26 mouse cellular contexts compared by ENCODE assay signal in genomic region chr1:172071556-172071955, GRCm38 (mm10). TPM values are rescaled to one million over a fixed set of nuclear protein-coding genes. Genes with fewer than 3 reads are reported as not detected.
DNase-seq lines count a peak whose midpoint lies in the region; ATAC-seq and TF ChIP-seq lines count a peak whose summit lies in the region.
"Had no signal": no experiment of that assay in that cellular context is flagged by ENCODE, and none has a peak within 500 bp of the region (broad histone marks: within the 10 kb centered on the region; RNA-seq: fewer than 3 reads in every experiment).

No protein-coding gene starts in this region.

- ATAC-seq in hindbrain, embryonic 11.5 days (ENCODE audit: low FRiP score): peak; percentile 56; the same call in 1 of the 2 replicates
- ATAC-seq in hindbrain, embryonic 14.5 days (ENCODE audit: low FRiP score): no peak
- ATAC-seq in stomach, embryonic 14.5 days (ENCODE audit: insufficient number of reproducible peaks, insufficient read depth, low FRiP score, low read depth): 0 out of 2 replicates have a peak, but pooled peaks have one; percentile 15
- ATAC-seq in stomach, postnatal 0 days (ENCODE audit: low FRiP score, low TSS enrichment): no peak
- ATAC-seq: intestine, embryonic 16.5 days; liver, postnatal 0 days had no signal

- H3K27ac ChIP-seq in hindbrain, embryonic 11.5 days (ENCODE audit: low read depth, low read length): peak overlapping the region; percentile 36; the same call in 1 of the 2 replicates
- no peak overlapping the region for H3K27ac ChIP-seq in hindbrain, embryonic 14.5 days
- no peak overlapping the region for H3K27ac ChIP-seq in stomach, embryonic 14.5 days (ENCODE audit: low read length)
- no peak overlapping the region for H3K27ac ChIP-seq in stomach, postnatal 0 days (replicated peaks)
- H3K27ac ChIP-seq: heart, adult 2 months; kidney, embryonic 15.5 days; limb, embryonic 10.5 days had no signal

- no peaks in the 10 kb centered on the region for H3K9me3 ChIP-seq in hindbrain, embryonic 11.5 days (ENCODE audit: control insufficient read depth, low read length)
- no peaks in the 10 kb centered on the region for H3K9me3 ChIP-seq in hindbrain, embryonic 14.5 days (ENCODE audit: control insufficient read depth, low read length)
- no peaks in the 10 kb centered on the region for H3K9me3 ChIP-seq in stomach, embryonic 14.5 days (ENCODE audit: control insufficient read depth, low read depth, low read length)
- no peaks in the 10 kb centered on the region for H3K9me3 ChIP-seq in stomach, postnatal 0 days (ENCODE audit: control insufficient read depth, low read length)
- H3K9me3 ChIP-seq: kidney, embryonic 15.5 days; limb, embryonic 10.5 days had no signal

- 56% methylated on average over 4 of the region's 4 CpGs for WGBS in hindbrain, embryonic 11.5 days
- WGBS in hindbrain, embryonic 14.5 days: 40% methylated on average over 4 of the region's 4 CpGs
- WGBS in stomach, embryonic 14.5 days: 82% methylated on average over 4 of the region's 4 CpGs
- WGBS in stomach, postnatal 0 days: 78% methylated on average over 4 of the region's 4 CpGs

- TF ChIP-seq EP300 in stomach, postnatal 0 days (optimal IDR thresholded peaks at IDR 0.05): no peak

- no peak overlapping the region for H3K9ac ChIP-seq in hindbrain, embryonic 11.5 days (ENCODE audit: low read depth, low read length)
- no peak overlapping the region for H3K9ac ChIP-seq in hindbrain, embryonic 14.5 days
- H3K9ac ChIP-seq in stomach, embryonic 14.5 days (replicated peaks; ENCODE audit: low read depth, low read length): no peak overlapping the region
- no peak overlapping the region for H3K9ac ChIP-seq in stomach, postnatal 0 days (ENCODE audit: low read length)
- H3K9ac ChIP-seq: kidney, embryonic 15.5 days; liver, postnatal 0 days had no signal

- H3K27me3 ChIP-seq in hindbrain, embryonic 11.5 days (ENCODE audit: control insufficient read depth, insufficient read depth, low read length): no peaks in the 10 kb centered on the region
- no peaks in the 10 kb centered on the region for H3K27me3 ChIP-seq in hindbrain, embryonic 14.5 days (ENCODE audit: control insufficient read depth, insufficient read depth, low read length)
- no peaks in the 10 kb centered on the region for H3K27me3 ChIP-seq in stomach, embryonic 14.5 days (ENCODE audit: control insufficient read depth, insufficient read depth, low read length)
- no peaks in the 10 kb centered on the region for H3K27me3 ChIP-seq in stomach, postnatal 0 days (ENCODE audit: control insufficient read depth, insufficient read depth, low read length)
- H3K27me3 ChIP-seq: kidney, embryonic 15.5 days had no signal

- DNase-seq in cerebellum, postnatal 10 days: peak; percentile 66
- DNase-seq in cerebellum, adult 9-11 months: no peak
- no peak for DNase-seq in hindbrain, embryonic 11.5 days (ENCODE audit: low spot score)
- no peak for DNase-seq in hindbrain, embryonic 14.5 days (ENCODE audit: low spot score)
- DNase-seq in stomach, postnatal 0 days (ENCODE audit: low spot score): no peak
- no peak for DNase-seq in ovary, postnatal 10 days (ENCODE audit: low spot score)
- DNase-seq in layer of hippocampus, postnatal 36 days: no peak
- DNase-seq: adrenal gland, adult 8-10 months; cerebellum, postnatal 14 days; gastrocnemius, postnatal 14 days; heart, adult 2 months; heart, postnatal 4 days; kidney, postnatal 4 days; layer of hippocampus, adult 9-11 months; liver, postnatal 0 days; lung, postnatal 10 days; right cerebral cortex, postnatal 4 days; thymus, postnatal 25 days had no signal

- peaks cover 23% of the 10 kb centered on the region for H3K36me3 ChIP-seq in hindbrain, embryonic 11.5 days (ENCODE audit: control insufficient read depth, insufficient read depth, low read length)
- peaks cover 99% of the 10 kb centered on the region for H3K36me3 ChIP-seq in hindbrain, embryonic 14.5 days (replicated peaks; ENCODE audit: control insufficient read depth, insufficient read depth)
- H3K36me3 ChIP-seq in stomach, embryonic 14.5 days (ENCODE audit: control insufficient read depth, insufficient read depth, low read length): peaks cover 92% of the 10 kb centered on the region
- peaks cover 63% of the 10 kb centered on the region for H3K36me3 ChIP-seq in stomach, postnatal 0 days (ENCODE audit: control insufficient read depth, insufficient read depth, low read length)

- no peaks in the 10 kb centered on the region for H3K4me1 ChIP-seq in hindbrain, embryonic 11.5 days (replicated peaks; ENCODE audit: control insufficient read depth, insufficient read depth, low read length)
- no peaks in the 10 kb centered on the region for H3K4me1 ChIP-seq in hindbrain, embryonic 14.5 days (replicated peaks; ENCODE audit: control insufficient read depth, insufficient read depth, low read length)
- no peaks in the 10 kb centered on the region for H3K4me1 ChIP-seq in stomach, embryonic 14.5 days (ENCODE audit: control insufficient read depth, insufficient read depth, low read length)
- H3K4me1 ChIP-seq in stomach, postnatal 0 days (replicated peaks; ENCODE audit: control insufficient read depth, insufficient read depth): no peaks in the 10 kb centered on the region
- H3K4me1 ChIP-seq: kidney, embryonic 15.5 days; limb, embryonic 10.5 days had no signal

- no peak for TF ChIP-seq CTCF in stomach, postnatal 0 days (IDR thresholded peaks at IDR 0.05; ENCODE audit: low read depth)

- no peak overlapping the region for H3K4me2 ChIP-seq in hindbrain, embryonic 11.5 days (replicated peaks; ENCODE audit: low read depth, low read length)
- H3K4me2 ChIP-seq in hindbrain, embryonic 14.5 days (replicated peaks): no peak overlapping the region
- H3K4me2 ChIP-seq in stomach, embryonic 14.5 days (replicated peaks; ENCODE audit: low read depth, low read length): no peak overlapping the region
- H3K4me2 ChIP-seq in stomach, postnatal 0 days (replicated peaks; ENCODE audit: low read depth): no peak overlapping the region
- H3K4me2 ChIP-seq: kidney, embryonic 15.5 days had no signal

- H3K4me3 ChIP-seq in hindbrain, embryonic 11.5 days (ENCODE audit: low read depth, low read length): no peak overlapping the region
- H3K4me3 ChIP-seq in hindbrain, embryonic 14.5 days (replicated peaks; ENCODE audit: low read length): no peak overlapping the region
- no peak overlapping the region for H3K4me3 ChIP-seq in stomach, embryonic 14.5 days (ENCODE audit: low read depth, low read length)
- no peak overlapping the region for H3K4me3 ChIP-seq in stomach, postnatal 0 days (ENCODE audit: low read depth, low read length)
- H3K4me3 ChIP-seq: heart, adult 2 months; kidney, embryonic 15.5 days; limb, embryonic 10.5 days had no signal

RNA-seq across cellular contexts. Expression of gene Copa, which starts 10.8 kb away (rescaled TPM):
- polyA plus RNA-seq in hindbrain, embryonic 11.5 days (2014; fragmentation: Nextera tagmentation; extraction: Ambion mirVana): 154 and 191 TPM in 2 replicates
- 161 and 193 TPM in 2 replicates for polyA plus RNA-seq in hindbrain, embryonic 14.5 days (2014; fragmentation: Nextera tagmentation; extraction: Ambion mirVana)
- 182 and 195 TPM in 2 replicates for polyA plus RNA-seq in stomach, embryonic 14.5 days (2014; fragmentation: Nextera tagmentation; extraction: Ambion mirVana)
- 89.6 and 90.8 TPM in 2 replicates for polyA plus RNA-seq in stomach, postnatal 0 days (2015; fragmentation: Nextera tagmentation; extraction: Ambion mirVana)
- total RNA-seq in layer of hippocampus, postnatal 36 days (2021): 100 to 1,000 TPM; 144 TPM

RNA-seq across cellular contexts. Expression of gene Ncstn, which starts 11.0 kb away (rescaled TPM):
- 120 and 121 TPM in 2 replicates for polyA plus RNA-seq in hindbrain, embryonic 11.5 days (2014; fragmentation: Nextera tagmentation; extraction: Ambion mirVana)
- polyA plus RNA-seq in hindbrain, embryonic 14.5 days (2014; fragmentation: Nextera tagmentation; extraction: Ambion mirVana): 106 and 111 TPM in 2 replicates
- 139 and 140 TPM in 2 replicates for polyA plus RNA-seq in stomach, embryonic 14.5 days (2014; fragmentation: Nextera tagmentation; extraction: Ambion mirVana)
- 79.3 and 84.2 TPM in 2 replicates for polyA plus RNA-seq in stomach, postnatal 0 days (2015; fragmentation: Nextera tagmentation; extraction: Ambion mirVana)
- 10 to 100 TPM; 57.1 to 60.1 TPM for total RNA-seq in layer of hippocampus, postnatal 36 days (2021)

RNA-seq across cellular contexts. Expression of gene Nhlh1, which starts 14.2 kb away (rescaled TPM):
- 20.5 and 22.3 TPM in 2 replicates for polyA plus RNA-seq in hindbrain, embryonic 11.5 days (2014; fragmentation: Nextera tagmentation; extraction: Ambion mirVana)
- 2.7 and 3.6 TPM in 2 replicates for polyA plus RNA-seq in hindbrain, embryonic 14.5 days (2014; fragmentation: Nextera tagmentation; extraction: Ambion mirVana)
- polyA plus RNA-seq in stomach, embryonic 14.5 days (2014; fragmentation: Nextera tagmentation; extraction: Ambion mirVana): not detected in 2 replicates
- not detected in 2 replicates for polyA plus RNA-seq in stomach, postnatal 0 days (2015; fragmentation: Nextera tagmentation; extraction: Ambion mirVana)
- total RNA-seq in layer of hippocampus, postnatal 36 days (2021): 1 to 10 TPM; 1.3 to 1.5 TPM
- total RNA-seq: adrenal gland, adult 8-10 months; gastrocnemius, postnatal 14 days; heart, adult 2 months; heart, postnatal 4 days; liver, adult 2 months; megakaryocyte progenitor cell, adult 5-6 weeks; neutrophil, adult 5-6 weeks had no signal
- polyA plus RNA-seq: heart, adult 2 months; heart, embryonic 14.5 days; kidney, embryonic 15.5 days; limb, embryonic 10.5 days; liver, adult 2 months; liver, postnatal 0 days had no signal

RNA-seq across cellular contexts. Expression of gene Vangl2, which starts 43.3 kb away (rescaled TPM):
- 60.3 and 61.6 TPM in 2 replicates for polyA plus RNA-seq in hindbrain, embryonic 11.5 days (2014; fragmentation: Nextera tagmentation; extraction: Ambion mirVana)
- 48.9 and 49.5 TPM in 2 replicates for polyA plus RNA-seq in hindbrain, embryonic 14.5 days (2014; fragmentation: Nextera tagmentation; extraction: Ambion mirVana)
- polyA plus RNA-seq in stomach, embryonic 14.5 days (2014; fragmentation: Nextera tagmentation; extraction: Ambion mirVana): 17.1 and 18.4 TPM in 2 replicates
- polyA plus RNA-seq in stomach, postnatal 0 days (2015; fragmentation: Nextera tagmentation; extraction: Ambion mirVana): 5.2 and 5.4 TPM in 2 replicates
- total RNA-seq in layer of hippocampus, postnatal 36 days (2021): 10 to 100 TPM; 14.8 to 16.0 TPM

RNA-seq across cellular contexts. Expression of gene Pex19, which starts 55.0 kb away (rescaled TPM):
- 173 and 179 TPM in 2 replicates for polyA plus RNA-seq in hindbrain, embryonic 11.5 days (2014; fragmentation: Nextera tagmentation; extraction: Ambion mirVana)
- polyA plus RNA-seq in hindbrain, embryonic 14.5 days (2014; fragmentation: Nextera tagmentation; extraction: Ambion mirVana): 150 and 153 TPM in 2 replicates
- polyA plus RNA-seq in stomach, embryonic 14.5 days (2014; fragmentation: Nextera tagmentation; extraction: Ambion mirVana): 125 and 135 TPM in 2 replicates
- 82.9 and 92.0 TPM in 2 replicates for polyA plus RNA-seq in stomach, postnatal 0 days (2015; fragmentation: Nextera tagmentation; extraction: Ambion mirVana)
- 10 to 100 TPM; 89.2 to 95.3 TPM for total RNA-seq in layer of hippocampus, postnatal 36 days (2021)

Comparison
In these comparisons a context has a peak if more than half of its experiments do, and no peak if none do; other contexts are left out.
1. DNase-seq: peak in cerebellum, postnatal 10 days (2 of 2); none in cerebellum, adult 9-11 months (single experiment), hindbrain, embryonic 11.5 days (single experiment), hindbrain, embryonic 14.5 days (single experiment), stomach, postnatal 0 days (single experiment), ovary, postnatal 10 days (single experiment) and layer of hippocampus, postnatal 36 days (0 of 2).
2. ATAC-seq: peak in hindbrain, embryonic 11.5 days (single experiment) and stomach, embryonic 14.5 days (single experiment); none in hindbrain, embryonic 14.5 days (single experiment) and stomach, postnatal 0 days (single experiment).